Mouse (Mus musculus): ENCODE measurements at regions not wholly inside any gene's neighbourhood (a gene's known extent, or its start where the extent isn't known, plus 50 kb on each side); places are given as distances from the start of the nearest gene placed in this dataset. TPM values are rescaled to one million over a fixed set of nuclear protein-coding genes. Genes with fewer than 3 reads are reported as not detected.

DNA sequence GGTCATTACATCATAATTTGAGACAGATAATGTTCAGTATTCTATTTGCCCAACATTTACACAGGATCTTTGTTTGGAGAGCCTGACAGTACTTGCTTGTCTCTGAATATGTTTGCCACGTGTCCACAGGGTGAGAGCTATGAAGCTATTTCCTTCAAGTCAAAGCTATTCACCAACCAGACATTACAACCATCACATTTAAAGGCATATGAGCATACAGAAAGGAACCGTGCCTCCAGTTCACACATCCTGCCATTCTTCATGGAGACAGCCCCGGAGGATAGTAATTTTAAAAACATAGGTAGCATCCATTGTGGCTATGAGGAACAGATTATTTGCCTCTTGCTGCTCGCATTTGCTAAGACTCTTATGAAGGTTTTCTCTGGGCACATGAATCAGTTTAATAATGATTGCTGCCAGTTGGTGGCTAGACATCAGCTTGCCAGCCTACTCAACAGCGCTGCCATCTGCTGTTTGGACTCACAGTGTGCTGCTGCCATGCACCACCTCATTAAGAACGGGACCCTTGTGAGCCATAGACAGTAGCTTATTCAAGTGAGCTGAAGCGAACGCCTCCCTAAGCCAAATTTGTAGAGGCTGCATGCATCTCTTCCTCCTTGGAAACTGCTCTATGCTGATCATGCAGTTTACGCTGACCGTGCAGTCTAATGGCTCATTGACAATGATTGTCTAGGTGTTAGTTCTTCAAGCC is 126.5 kb upstream of the Ccdc54 start:
- DNase-seq (ENCODE audit: low spot score in 2 of 2) = no peak

DNA sequence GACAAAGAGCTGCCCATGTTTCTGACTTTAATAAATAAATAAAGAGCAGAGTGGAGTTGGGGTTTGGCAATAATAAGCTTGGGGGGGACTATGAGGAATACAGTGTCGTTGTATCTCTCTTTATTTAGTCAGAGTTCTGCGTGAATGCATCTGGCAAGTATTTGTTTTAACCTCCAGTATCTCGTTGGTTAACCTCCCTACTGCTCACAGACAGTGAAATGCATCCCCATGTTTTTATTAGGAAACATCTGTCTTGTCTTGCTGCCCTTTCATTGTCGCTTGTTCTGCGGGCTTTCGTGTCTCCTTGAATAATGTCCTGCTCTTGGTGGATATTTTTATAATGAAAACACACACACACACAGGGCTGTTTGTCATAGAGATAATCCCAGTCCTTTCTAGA is 118.8 kb upstream of the Ccdc54 start:
- DNase-seq (ENCODE audit: low spot score in 2 of 2) = no peak

DNA sequence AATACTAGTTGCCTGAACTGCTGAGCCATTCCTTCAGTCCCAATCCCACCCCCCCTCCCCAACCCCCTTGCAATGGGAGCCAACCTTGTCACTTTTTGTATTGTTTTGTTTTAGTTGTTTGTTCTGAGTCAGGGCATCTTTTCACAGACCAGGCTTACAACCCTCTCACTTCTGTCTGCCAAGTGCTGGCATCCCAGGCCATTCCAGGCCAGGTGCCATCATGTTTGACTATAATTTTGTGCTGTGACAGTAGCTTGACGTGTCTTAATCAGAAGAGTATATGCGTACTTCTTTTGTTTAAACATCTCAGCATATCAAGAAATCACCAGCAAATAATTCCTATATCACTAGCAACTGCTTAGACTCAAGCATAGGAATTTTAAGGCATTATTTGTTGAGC is 117.0 kb upstream of the Ccdc54 start:
- DNase-seq (ENCODE audit: low spot score in 2 of 2) = no peak

DNA sequence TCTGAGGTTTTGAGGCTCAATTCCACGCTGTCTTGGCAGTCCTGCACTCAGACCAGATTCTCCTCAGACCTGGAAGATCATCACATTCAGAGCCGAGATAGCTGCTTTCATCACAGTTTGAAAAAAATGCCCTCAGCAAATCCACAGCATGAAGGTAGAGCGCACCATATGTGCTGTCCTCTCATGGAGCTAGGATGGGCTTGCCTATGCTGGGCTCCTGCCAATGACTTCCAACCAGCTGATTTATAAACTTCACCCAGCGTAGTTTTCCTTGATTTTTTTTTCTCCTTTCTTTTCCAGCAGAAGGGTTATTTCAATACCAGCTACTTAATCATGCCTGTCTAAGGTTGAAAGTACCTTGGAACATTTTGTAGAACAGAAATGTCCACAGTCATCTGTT is 115.0 kb upstream of the Ccdc54 start:
- no peak for DNase-seq (ENCODE audit: low spot score in 2 of 2)

DNA sequence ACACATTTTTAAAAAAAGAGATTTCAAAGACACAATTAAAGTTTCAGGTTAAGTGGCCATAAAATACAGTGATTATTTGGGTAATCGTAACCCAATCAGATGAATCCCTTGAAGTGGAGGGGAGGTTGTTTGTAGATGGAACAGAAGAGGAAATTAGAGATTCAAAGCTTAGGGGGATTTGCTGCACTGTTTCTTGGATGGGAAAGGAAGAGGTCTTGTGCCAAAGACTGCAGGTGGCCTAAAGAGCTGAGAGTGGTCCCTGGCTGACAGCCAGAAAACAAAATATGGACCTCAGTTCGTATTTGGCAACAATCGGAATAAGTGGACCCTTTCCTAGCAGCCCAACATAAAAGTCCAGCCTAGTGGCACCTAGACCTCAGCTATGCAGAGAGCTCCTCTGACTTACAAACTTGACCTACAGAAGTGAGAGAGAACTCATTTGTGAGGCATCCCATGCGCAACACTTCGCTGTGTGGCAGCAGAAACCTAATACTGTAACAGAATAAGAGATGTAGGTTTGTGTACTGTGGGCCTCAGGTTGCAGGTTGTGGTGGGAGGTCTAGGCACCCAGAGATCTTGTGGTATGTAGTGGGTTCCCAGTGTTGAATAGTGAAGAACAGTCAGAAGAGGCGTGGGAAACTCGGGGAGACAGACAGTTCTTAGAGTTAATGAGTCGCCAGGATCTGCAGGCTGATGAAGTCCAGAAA is 110.0 kb upstream of the Ccdc54 start:
- no peak for DNase-seq (ENCODE audit: low spot score in 2 of 2)

DNA sequence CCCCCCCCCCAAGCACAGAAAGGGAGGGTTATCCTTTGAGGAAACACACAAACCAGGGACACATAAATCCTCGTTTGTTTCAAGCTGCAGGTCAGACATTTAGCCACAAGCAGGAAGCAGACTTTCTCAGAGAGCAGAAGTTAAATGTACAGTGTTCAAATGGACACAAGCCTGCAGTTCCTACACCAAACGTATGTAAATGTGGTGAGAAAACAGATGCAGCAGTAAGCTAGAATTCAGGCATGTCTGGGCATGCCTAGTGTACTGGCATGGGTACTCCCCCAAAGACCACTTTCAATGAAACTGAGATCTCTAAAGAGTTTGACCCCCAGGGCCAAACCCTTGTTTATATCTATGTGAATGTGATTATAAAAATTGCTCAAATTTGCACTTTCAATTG is 109.2 kb upstream of the Ccdc54 start:
- no peak for DNase-seq (ENCODE audit: low spot score in 2 of 2)

DNA sequence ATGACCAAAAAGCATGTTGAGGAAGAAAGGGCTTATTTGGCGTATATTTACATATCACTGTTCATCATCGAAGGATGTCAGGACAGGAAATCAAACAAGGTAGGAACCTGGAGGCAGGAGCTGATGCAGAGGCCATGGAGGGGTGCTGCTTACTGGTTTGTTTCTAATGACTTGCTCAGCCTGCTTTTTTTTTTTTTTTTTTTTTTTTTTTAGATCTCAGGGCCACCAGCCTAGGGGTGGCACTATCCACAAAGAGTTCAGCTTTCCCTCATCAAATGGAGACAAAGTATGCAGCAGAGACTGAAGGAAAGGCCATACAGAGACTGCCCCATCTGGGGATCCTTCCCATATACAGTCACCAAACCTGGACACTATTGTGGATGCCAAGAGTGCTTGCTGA is 106.8 kb upstream of the Ccdc54 start:
- no peak for DNase-seq (ENCODE audit: low spot score in 2 of 2)

DNA sequence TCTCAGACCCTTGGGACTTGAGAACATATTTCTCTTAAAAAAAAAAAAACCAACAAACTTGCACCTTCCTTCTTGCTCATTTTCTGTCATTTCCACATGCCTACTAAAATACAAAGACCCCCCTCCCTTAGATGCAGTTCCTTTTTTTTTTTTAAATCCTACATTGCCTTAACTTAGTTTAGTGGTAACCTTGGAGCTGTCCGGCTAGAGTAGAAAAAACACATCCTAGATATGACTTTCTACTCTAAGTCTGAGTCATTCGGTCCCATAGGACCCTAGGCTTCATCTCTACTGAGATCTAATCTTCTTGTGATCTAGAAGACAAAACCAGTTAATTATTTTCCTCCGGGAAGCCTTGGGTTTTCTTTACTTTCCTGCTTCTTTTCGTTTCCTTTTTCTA is 105.1 kb upstream of the Ccdc54 start:
- DNase-seq (ENCODE audit: low spot score in 2 of 2) = no peak

DNA sequence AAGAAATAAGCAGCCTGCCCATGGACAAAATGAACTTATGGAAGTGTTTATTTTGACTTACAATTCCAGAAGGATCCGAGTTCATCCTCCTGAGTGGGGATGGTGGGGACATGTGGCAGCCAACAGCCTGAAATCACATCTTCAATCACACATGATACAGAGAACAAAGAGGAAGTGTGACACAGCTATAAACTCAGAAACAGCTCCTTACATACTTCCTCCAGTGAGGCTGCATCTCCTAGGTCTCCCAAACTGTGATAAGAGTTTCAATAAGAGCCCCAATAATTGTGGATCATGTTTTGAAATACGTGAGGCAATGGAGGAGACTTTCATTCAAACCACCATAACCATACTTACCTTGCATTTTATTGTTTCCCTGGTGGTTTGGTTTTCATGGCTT is 103.1 kb upstream of the Ccdc54 start:
- no peak for DNase-seq (ENCODE audit: low spot score in 2 of 2)

DNA sequence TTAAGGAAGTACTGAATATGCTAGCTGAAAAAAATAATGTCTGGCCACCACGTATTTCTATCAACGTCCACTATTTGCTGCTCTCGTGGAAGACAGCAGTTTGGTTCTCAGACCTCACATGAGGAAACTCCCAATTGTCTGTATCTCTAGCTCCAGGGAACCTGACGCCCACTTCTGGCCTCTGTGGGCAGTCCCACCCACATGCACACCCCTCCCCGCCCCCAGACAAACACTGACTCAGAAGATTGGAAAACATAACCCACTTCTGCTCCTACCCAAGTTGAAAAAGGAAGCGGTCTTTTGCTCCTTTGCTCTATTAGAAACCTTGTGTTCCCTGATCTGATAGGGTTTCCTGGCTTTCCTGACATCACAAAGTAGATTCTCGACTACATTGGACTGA is 99.9 kb upstream of the Ccdc54 start:
- no peak for DNase-seq (ENCODE audit: low spot score in 2 of 2)

DNA sequence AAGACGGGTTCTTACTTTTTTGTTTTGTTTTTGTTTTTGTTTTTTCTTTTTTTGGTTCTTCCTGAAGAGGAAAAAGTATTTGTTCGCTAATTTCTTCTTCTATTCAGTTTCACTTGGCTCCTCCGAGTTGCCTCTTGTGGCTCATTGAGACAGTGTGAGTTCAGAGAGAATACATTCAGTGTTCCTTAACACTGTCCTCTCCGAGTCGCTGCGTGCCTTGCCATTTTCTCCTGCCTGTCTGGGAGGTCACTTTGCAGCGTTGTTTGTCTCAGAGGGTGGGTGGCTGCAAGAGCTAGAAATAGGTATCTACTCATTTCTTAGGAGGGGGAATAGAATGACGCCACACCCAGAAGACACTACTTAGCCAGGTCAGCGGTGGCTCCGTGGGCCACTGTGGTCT is 98.6 kb upstream of the Ccdc54 start:
- no peak for DNase-seq (ENCODE audit: low spot score in 2 of 2)

DNA sequence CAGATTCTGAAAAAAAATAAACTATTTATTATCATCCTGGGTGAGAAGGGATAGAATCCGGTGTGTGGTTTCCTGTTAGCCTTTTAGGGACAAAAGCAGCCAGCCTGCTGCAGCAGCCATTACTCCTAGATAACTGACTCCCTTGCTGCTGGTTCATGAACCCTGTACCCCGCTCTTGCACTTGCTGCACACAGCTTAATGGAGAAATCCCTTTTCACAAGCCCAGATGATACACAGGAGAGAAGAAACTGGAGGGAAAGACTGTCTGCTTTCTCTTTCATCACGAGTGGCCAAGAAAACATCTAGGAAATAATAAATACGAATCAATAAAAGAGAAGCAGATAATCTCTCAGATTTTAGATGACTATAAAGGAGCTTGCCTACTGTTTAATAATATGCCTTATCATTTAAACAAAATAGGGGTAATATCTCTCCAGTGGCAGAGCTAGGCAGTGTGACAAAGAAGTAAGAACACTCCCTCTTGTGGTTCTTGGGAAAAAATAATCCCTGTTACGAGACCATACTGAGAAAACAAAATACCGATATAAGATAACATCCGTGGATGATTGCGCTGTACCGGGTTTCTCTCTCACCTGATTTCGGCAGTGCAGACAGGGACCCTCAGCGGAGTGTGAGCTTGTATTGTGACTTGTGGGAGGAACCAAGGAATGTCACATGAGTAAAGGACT is 98.0 kb upstream of the Ccdc54 start:
- DNase-seq (ENCODE audit: low spot score in 2 of 2) = no peak

DNA sequence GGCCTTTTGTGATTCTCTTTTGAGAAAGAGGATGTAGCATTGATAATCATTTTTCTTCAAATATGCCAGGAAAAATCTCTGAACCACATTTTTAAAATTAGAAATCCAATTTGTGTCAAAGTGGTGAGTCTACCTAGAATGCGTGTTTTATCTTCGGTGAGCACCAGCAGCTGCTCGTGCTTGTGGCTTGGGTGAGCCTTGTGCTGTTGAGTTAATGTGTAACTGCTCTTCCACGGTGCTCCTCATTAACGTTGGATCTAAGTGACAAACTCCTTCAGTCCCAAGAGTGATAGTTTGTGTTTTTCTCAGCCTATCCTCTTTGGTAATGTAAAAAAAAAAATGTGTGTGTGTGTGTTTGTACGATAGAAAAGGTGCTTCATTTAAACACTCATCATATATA is 88.7 kb upstream of the Ccdc54 start:
- no peak for DNase-seq (ENCODE audit: low spot score in 2 of 2)

DNA sequence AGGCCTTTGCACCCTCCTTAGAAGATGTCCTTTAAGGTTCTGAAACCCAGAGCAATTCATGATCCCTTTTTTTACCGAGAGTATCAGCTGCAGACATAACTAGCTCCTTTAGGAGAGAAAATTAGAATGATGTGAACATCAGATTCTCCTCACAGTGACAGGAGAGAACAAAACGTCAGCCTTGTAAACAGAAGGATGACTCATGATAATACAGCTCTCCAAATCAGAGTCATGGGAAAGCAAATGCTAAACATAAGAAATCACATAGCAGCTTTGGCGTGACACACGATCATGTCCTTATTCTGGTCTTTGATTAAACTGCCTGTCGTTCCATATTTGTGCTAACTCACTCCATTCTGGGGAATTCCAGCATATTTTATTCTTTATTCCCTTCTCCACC is 82.4 kb upstream of the Ccdc54 start:
- no peak for DNase-seq (ENCODE audit: low spot score in 2 of 2)

DNA sequence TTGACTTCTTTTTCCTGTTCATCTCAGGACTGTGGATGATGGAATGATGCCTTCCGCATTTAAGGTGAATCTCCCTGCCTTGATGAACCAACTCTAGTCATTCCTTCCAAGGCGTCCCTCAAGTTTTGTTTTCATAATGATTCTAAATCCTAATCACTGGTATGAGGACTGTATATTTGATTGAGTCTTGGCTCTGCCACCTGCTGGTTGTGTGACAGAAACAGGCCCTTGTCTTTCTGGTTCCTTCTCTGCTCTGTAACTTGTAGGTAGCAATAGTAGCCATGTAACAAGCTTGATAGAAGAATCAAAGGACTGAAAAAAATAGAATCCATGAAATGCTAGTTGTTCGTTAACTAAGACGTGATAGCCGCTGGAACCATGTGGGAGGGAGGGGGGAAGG is 81.8 kb upstream of the Ccdc54 start:
- no peak for DNase-seq (ENCODE audit: low spot score in 2 of 2)

DNA sequence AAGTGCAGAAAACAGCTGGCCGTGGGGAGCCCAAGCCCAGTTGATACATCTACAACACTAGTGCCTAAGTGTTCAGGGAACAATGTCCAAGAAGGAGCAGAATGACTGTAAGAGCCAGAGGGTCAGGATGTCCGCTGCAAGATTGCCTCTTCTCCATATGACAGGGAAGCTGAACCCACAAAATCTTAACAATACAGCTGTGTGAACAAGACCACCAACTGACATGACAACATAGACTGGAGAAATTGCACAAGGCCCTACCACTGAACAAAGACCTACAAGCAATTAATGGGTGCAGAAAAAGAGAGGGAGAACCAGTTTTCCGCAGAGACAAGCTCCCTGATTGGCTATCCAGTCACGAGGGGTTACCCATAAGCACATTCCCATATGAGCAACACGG is 80.2 kb upstream of the Ccdc54 start:
- no peak for DNase-seq (ENCODE audit: low spot score in 2 of 2)

DNA sequence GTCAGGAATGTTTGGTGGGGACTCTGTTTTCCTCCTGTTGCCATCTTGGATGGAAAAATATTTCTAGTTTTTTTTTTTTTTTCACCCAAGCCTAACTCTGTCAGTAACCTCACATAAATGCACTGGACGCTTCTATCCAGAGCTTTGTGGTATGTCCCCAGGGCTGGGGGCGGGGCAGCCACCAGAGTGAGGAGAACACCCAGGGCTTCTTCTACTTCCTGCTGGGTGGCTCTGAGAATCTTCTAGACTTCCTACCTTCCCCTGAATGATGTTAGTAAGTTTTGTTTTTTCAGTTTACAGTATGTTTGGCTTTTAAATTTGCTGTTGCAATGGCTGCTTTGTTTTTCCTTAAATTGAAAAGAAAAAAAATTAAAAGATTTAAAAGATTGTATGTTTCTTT is 73.3 kb upstream of the Ccdc54 start:
- no peak for DNase-seq (ENCODE audit: low spot score in 2 of 2)

Small RNAs in the stretch of these regions (microRNA-seq; reads per million reads assigned to microRNA genes)
- gene Mir6363 = not detected
